Mouse (Mus musculus) intestine, embryonic 16.5 days (tissue): ENCODE measurements around the gene Adig. TPM values are rescaled to one million over a fixed set of nuclear protein-coding genes. Genes with fewer than 3 reads are reported as not detected.

ENCODE experiments used
- ATAC-seq: fragments of 200-750 bp; cut with Nextera tagmentation; 2 replicates; pipeline ENCODE4 v1.8.0; 2017; ENCODE audit warnings: moderate TSS enrichment, moderate library complexity
- H3K27ac ChIP-seq: fragments of 300-500 bp; sonication (generic); 2 replicates; pipeline ENCODE4 v1.5.1; 2014; ENCODE audit warnings: mild to moderate bottlenecking, low read length
- H3K27me3 ChIP-seq: fragments of 300-500 bp; sonication (generic); replicated peaks from 2 replicates; pipeline ENCODE4 v1.6.1; 2014; ENCODE audit warnings: low read length, control low read depth, mixed read lengths; ENCODE audit not compliant: control insufficient read depth, insufficient read depth
- H3K36me3 ChIP-seq: fragments of 300-500 bp; sonication (generic); 2 replicates; pipeline ENCODE4 v1.6.1; 2014; ENCODE audit warnings: low read length, control low read depth; ENCODE audit not compliant: control insufficient read depth, insufficient read depth
- H3K4me1 ChIP-seq: fragments of 300-500 bp; sonication (generic); 2 replicates; pipeline ENCODE4 v1.6.1; 2014; ENCODE audit warnings: low read length, control low read depth, mixed read lengths; ENCODE audit not compliant: control insufficient read depth, insufficient read depth
- H3K4me2 ChIP-seq: fragments of 300-500 bp; sonication (generic); 2 replicates; pipeline ENCODE4 v1.6.1; 2014; ENCODE audit warnings: low read depth, low read length, control low read depth
- H3K4me3 ChIP-seq: fragments of 300-500 bp; sonication (generic); 2 replicates; pipeline ENCODE4 v1.5.1; 2014; ENCODE audit warnings: mild to moderate bottlenecking, low read length
- H3K9ac ChIP-seq: fragments of 300-500 bp; sonication (generic); 2 replicates; pipeline ENCODE4 v1.6.1; 2014; ENCODE audit warnings: low read depth, low read length
- H3K9me3 ChIP-seq: fragments of 300-500 bp; sonication (generic); 2 replicates; pipeline ENCODE4 v1.6.1; 2016; ENCODE audit warnings: low read length, control low read depth; ENCODE audit not compliant: control insufficient read depth
- WGBS: fragments of 180-500 bp; shearing (Covaris S2); extraction: QIAGEN DNeasy Blood & Tissue Kit; methylation state at CpG from one replicate; pipeline ENCODE4 v1.1.7; 2014; 5-methylcytosine and 5-hydroxymethylcytosine counted together
- polyA plus RNA-seq: library from polyadenylated mRNA; unstranded; fragments of >200 nt; fragmentation: Nextera tagmentation; extraction: Ambion mirVana; gene quantifications from 2 replicates; pipeline ENCODE4 v1.2.1, GENCODE M21; 2015

Adig gene
- not detected in 2 replicates for polyA plus RNA-seq

- WGBS = 61% methylated on average over 11 of the region's 11 CpGs
- Histone ChIP-seq H3K9ac (no peak within 1 kb of the TSS), H3K27me3 (no peaks in the 10 kb centered on the region), H3K4me3 (no peak within 1 kb of the TSS), H3K4me1 (no peaks in the 10 kb centered on the region), H3K27ac (no peak within 1 kb of the TSS), H3K4me2 (no peak within 1 kb of the TSS), H3K36me3 (0 out of 2 replicates have a peak, but pooled peaks cover 4% of the 10 kb centered on the region), H3K9me3 (no peaks in the 10 kb centered on the region)
- ATAC-seq = peak; percentile 50; the same call in 1 of the 2 replicates
Measured at GRCm38 (mm10) chr2:158501836-158502812, at the start of gene Adig. TSS of gene Adig (plus strand) at chr2:158502612.

- Histone ChIP-seq H3K4me3 (no peak overlapping the region), H3K36me3 (0 out of 2 replicates have a peak, but pooled peaks cover 4% of the 10 kb centered on the region), H3K9ac (no peak overlapping the region), H3K9me3 (no peaks in the 10 kb centered on the region), H3K27ac (no peak overlapping the region), H3K4me1 (no peaks in the 10 kb centered on the region), H3K27me3 (no peaks in the 10 kb centered on the region), H3K4me2 (no peak overlapping the region)
- WGBS = 91% methylated on average over 4 of the region's 4 CpGs
- no peak for ATAC-seq
Measured at GRCm38 (mm10) chr2:158456451-158456850, 46.0 kb upstream of the Adig start.

GRCm38 (mm10) chr2:158457610-158458009 is 44.8 kb upstream of the Adig start:
- no peaks in the 10 kb centered on the region for H3K4me1 ChIP-seq
- H3K27me3 ChIP-seq = no peaks in the 10 kb centered on the region
- H3K4me3 ChIP-seq = no peak overlapping the region
- no peak overlapping the region for H3K27ac ChIP-seq
- peak; percentile 72 for ATAC-seq
- no peak overlapping the region for H3K4me2 ChIP-seq
- 60% methylated on average over 1 of the region's 1 CpGs for WGBS
- 0 out of 2 replicates have a peak, but pooled peaks cover 4% of the 10 kb centered on the region for H3K36me3 ChIP-seq
- H3K9ac ChIP-seq = no peak overlapping the region
- H3K9me3 ChIP-seq = no peaks in the 10 kb centered on the region

- Histone ChIP-seq H3K9ac (no peak overlapping the region), H3K4me3 (no peak overlapping the region), H3K9me3 (no peaks in the 10 kb centered on the region), H3K4me2 (no peak overlapping the region), H3K4me1 (no peaks in the 10 kb centered on the region), H3K36me3 (0 out of 2 replicates have a peak, but pooled peaks cover 10% of the 10 kb centered on the region), H3K27ac (no peak overlapping the region), H3K27me3 (no peaks in the 10 kb centered on the region)
- ATAC-seq = no peak
- WGBS = 65% methylated on average over 1 of the region's 1 CpGs
Measured at GRCm38 (mm10) chr2:158462450-158462849, 40.0 kb upstream of the Adig start.

GRCm38 (mm10) chr2:158474159-158474558 is 28.3 kb upstream of the Adig start:
- no peak overlapping the region for H3K9ac ChIP-seq
- H3K4me2 ChIP-seq = no peak overlapping the region
- no peak overlapping the region for H3K4me3 ChIP-seq
- H3K9me3 ChIP-seq = no peaks in the 10 kb centered on the region
- WGBS = 94% methylated on average over 1 of the region's 1 CpGs
- ATAC-seq = no peak
- H3K27me3 ChIP-seq = no peaks in the 10 kb centered on the region
- no peaks in the 10 kb centered on the region for H3K4me1 ChIP-seq
- H3K36me3 ChIP-seq = no peaks in the 10 kb centered on the region; the same call in 1 of the 2 replicates
- no peak overlapping the region for H3K27ac ChIP-seq

- Histone ChIP-seq H3K4me2 (no peak overlapping the region), H3K36me3 (peaks cover 9% of the 10 kb centered on the region), H3K4me1 (no peaks in the 10 kb centered on the region), H3K9ac (no peak overlapping the region), H3K9me3 (no peaks in the 10 kb centered on the region), H3K27ac (no peak overlapping the region), H3K4me3 (no peak overlapping the region), H3K27me3 (no peaks in the 10 kb centered on the region)
- WGBS = 77% methylated on average over 3 of the region's 3 CpGs
- no peak for ATAC-seq
Measured at GRCm38 (mm10) chr2:158477640-158478039, 24.8 kb upstream of the Adig start.

- Histone ChIP-seq H3K4me3 (no peak overlapping the region), H3K4me1 (no peaks in the 10 kb centered on the region), H3K9me3 (no peaks in the 10 kb centered on the region), H3K27me3 (no peaks in the 10 kb centered on the region), H3K9ac (no peak overlapping the region), H3K36me3 (0 out of 2 replicates have a peak, but pooled peaks cover 4% of the 10 kb centered on the region), H3K27ac (no peak overlapping the region), H3K4me2 (no peak overlapping the region)
- 79% methylated on average over 5 of the region's 5 CpGs for WGBS
- no peak for ATAC-seq
Measured at GRCm38 (mm10) chr2:158498457-158498856, 4.0 kb upstream of the Adig start.

- H3K27me3 ChIP-seq = no peaks in the 10 kb centered on the region
- H3K4me2 ChIP-seq = no peak overlapping the region
- H3K4me3 ChIP-seq = no peak overlapping the region
- no peaks in the 10 kb centered on the region for H3K9me3 ChIP-seq
- WGBS = 89% methylated on average over 7 of the region's 7 CpGs
- no peak overlapping the region for H3K9ac ChIP-seq
- no peak overlapping the region for H3K27ac ChIP-seq
- H3K36me3 ChIP-seq = no peaks in the 10 kb centered on the region
- no peaks in the 10 kb centered on the region for H3K4me1 ChIP-seq
- no peak for ATAC-seq
Measured at GRCm38 (mm10) chr2:158503226-158503625, 814 bp downstream of the Adig start.

GRCm38 (mm10) chr2:158503671-158504070 is 1.3 kb downstream of the Adig start:
- WGBS = 71% methylated on average over 4 of the region's 4 CpGs
- Histone ChIP-seq H3K36me3 (no peaks in the 10 kb centered on the region), H3K27ac (no peak overlapping the region), H3K27me3 (no peaks in the 10 kb centered on the region), H3K4me1 (no peaks in the 10 kb centered on the region), H3K9ac (no peak overlapping the region), H3K4me2 (no peak overlapping the region), H3K9me3 (no peaks in the 10 kb centered on the region), H3K4me3 (no peak overlapping the region)
- ATAC-seq = no peak
